Mouse (Mus musculus): ENCODE measurements at regions not wholly inside any gene's neighbourhood (a gene's known extent, or its start where the extent isn't known, plus 50 kb on each side); places are given as distances from the start of the nearest gene placed in this dataset.

- H3K4me3 ChIP-seq (ENCODE audit: insufficient read depth, low read depth, low read length) = no peak overlapping the region
- DNase-seq (ENCODE audit: extremely low read depth, low read depth, low spot score) = peak; percentile 85
- WGBS = 30% methylated on average over 3 of the region's 3 CpGs
These were observed 200.4 kb downstream of the Gm15262 start for GRCm38 (mm10) chrX:161487691-161488090.

GRCm38 (mm10) chrX:161511341-161511740, 205.5 kb upstream of the Rai2 start:
- no peak overlapping the region for H3K4me3 ChIP-seq (ENCODE audit: insufficient read depth, low read depth, low read length)
- no peak overlapping the region for H3K9ac ChIP-seq (ENCODE audit: low read depth, low read length)
- H3K27ac ChIP-seq (replicated peaks; ENCODE audit: insufficient read depth, low read depth, low read length) = no peak overlapping the region
- no peaks in the 10 kb centered on the region for H3K4me1 ChIP-seq (ENCODE audit: control insufficient read depth, insufficient read depth, low read length)
- H3K27me3 ChIP-seq (ENCODE audit: control insufficient read depth, insufficient read depth, low read length) = no peaks in the 10 kb centered on the region
- no peak for TF ChIP-seq POLR2A (IDR thresholded peaks at IDR 0.05; ENCODE audit: extremely low read depth, insufficient read depth, low read length)
- TF ChIP-seq CTCF (IDR thresholded peaks at IDR 0.05; ENCODE audit: low read depth, low read length) = no peak
- DNase-seq (ENCODE audit: extremely low read depth, low read depth, low spot score) = no peak
- 64% methylated on average over 1 of the region's 1 CpGs for WGBS
- no peaks in the 10 kb centered on the region for H3K79me2 ChIP-seq (ENCODE audit: control insufficient read depth, insufficient read depth, low read length)
- no peaks in the 10 kb centered on the region for H3K36me3 ChIP-seq (ENCODE audit: control insufficient read depth, insufficient read depth, low read length)

More at GRCm38 (mm10) chrX:161487691-161488090, 200.4 kb downstream of the Gm15262 start:
- H3K27ac ChIP-seq (replicated peaks; ENCODE audit: insufficient read depth, low read depth, low read length) = no peak overlapping the region
- no peak for TF ChIP-seq CTCF (IDR thresholded peaks at IDR 0.05; ENCODE audit: low read depth, low read length)
- TF ChIP-seq POLR2A (IDR thresholded peaks at IDR 0.05; ENCODE audit: extremely low read depth, insufficient read depth, low read length) = no peak
- H3K79me2 ChIP-seq (ENCODE audit: control insufficient read depth, insufficient read depth, low read length) = no peaks in the 10 kb centered on the region
- H3K27me3 ChIP-seq (ENCODE audit: control insufficient read depth, insufficient read depth, low read length) = no peaks in the 10 kb centered on the region
- no peaks in the 10 kb centered on the region for H3K36me3 ChIP-seq (ENCODE audit: control insufficient read depth, insufficient read depth, low read length)
- H3K9ac ChIP-seq (ENCODE audit: low read depth, low read length) = no peak overlapping the region
- no peaks in the 10 kb centered on the region for H3K4me1 ChIP-seq (ENCODE audit: control insufficient read depth, insufficient read depth, low read length)

- TF ChIP-seq POLR2A (IDR thresholded peaks at IDR 0.05; ENCODE audit: extremely low read depth, insufficient read depth, low read length) = no peak
- no peak for TF ChIP-seq CTCF (IDR thresholded peaks at IDR 0.05; ENCODE audit: low read depth, low read length)
- Histone ChIP-seq H3K27ac (replicated peaks; ENCODE audit: insufficient read depth, low read depth, low read length) (no peak overlapping the region), H3K79me2 (ENCODE audit: control insufficient read depth, insufficient read depth, low read length) (no peaks in the 10 kb centered on the region), H3K36me3 (ENCODE audit: control insufficient read depth, insufficient read depth, low read length) (no peaks in the 10 kb centered on the region), H3K4me1 (ENCODE audit: control insufficient read depth, insufficient read depth, low read length) (no peaks in the 10 kb centered on the region), H3K9ac (ENCODE audit: low read depth, low read length) (no peak overlapping the region), H3K27me3 (ENCODE audit: control insufficient read depth, insufficient read depth, low read length) (no peaks in the 10 kb centered on the region), H3K4me3 (ENCODE audit: insufficient read depth, low read depth, low read length) (no peak overlapping the region)
- 76% methylated on average over 3 of the region's 3 CpGs for WGBS
- no peak for DNase-seq (ENCODE audit: extremely low read depth, low read depth, low spot score)
These were observed 193.2 kb upstream of the Rai2 start for GRCm38 (mm10) chrX:161523432-161524256.

DNA sequence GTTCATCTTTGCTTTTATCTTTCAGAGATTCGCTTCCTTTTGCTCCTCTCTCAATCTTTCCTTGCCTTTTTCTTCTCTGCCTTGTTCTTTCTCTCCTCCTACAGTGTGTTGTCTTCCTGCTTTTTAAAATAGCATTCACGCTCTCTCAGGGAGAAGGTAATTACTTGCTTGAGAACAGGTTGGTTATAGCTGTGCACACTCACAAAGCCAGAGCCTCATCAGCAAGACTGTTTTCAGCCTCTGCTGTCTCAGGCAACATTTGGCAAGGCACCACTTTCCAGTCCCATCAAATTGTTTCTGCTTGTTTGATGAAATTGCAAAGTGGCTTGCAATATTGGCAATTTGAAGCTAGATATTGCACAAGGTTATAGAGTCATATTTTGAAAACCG, 192.6 kb upstream of the Rai2 start:
- H3K27me3 ChIP-seq (ENCODE audit: control insufficient read depth, insufficient read depth, low read length) = no peaks in the 10 kb centered on the region

DNA sequence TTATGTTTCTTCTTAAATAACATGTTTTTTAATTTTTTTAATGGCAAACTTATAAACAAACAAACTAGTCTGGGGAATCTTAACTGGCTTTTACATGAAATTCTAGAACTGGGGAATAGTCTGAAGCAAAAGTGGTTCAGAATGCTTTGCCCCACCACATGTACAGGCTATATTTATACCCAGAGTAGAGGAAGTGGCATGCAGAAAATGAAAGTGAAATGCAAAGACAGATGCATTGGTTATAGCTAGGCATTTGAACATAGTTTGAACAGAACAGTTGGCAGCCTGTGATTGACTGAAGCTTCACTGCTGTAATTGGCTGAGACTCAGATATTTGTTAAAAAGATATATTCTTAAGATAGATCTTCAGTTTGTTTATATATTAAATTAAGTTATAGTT, 179.6 kb upstream of the Rai2 start:
- H3K36me3 ChIP-seq (ENCODE audit: control insufficient read depth, insufficient read depth, low read length) = no peaks in the 10 kb centered on the region

More for the DNA sequence above, 192.6 kb upstream of the Rai2 start:
- no peak for DNase-seq (ENCODE audit: extremely low read depth, low read depth, low spot score)
- 73% methylated on average over 3 of the region's 3 CpGs for WGBS
- Histone ChIP-seq H3K9ac (ENCODE audit: low read depth, low read length) (no peak overlapping the region), H3K4me3 (ENCODE audit: insufficient read depth, low read depth, low read length) (no peak overlapping the region), H3K79me2 (ENCODE audit: control insufficient read depth, insufficient read depth, low read length) (no peaks in the 10 kb centered on the region), H3K4me1 (ENCODE audit: control insufficient read depth, insufficient read depth, low read length) (no peaks in the 10 kb centered on the region), H3K36me3 (ENCODE audit: control insufficient read depth, insufficient read depth, low read length) (no peaks in the 10 kb centered on the region), H3K27ac (replicated peaks; ENCODE audit: insufficient read depth, low read depth, low read length) (no peak overlapping the region)
- TF ChIP-seq POLR2A (IDR thresholded peaks at IDR 0.05; ENCODE audit: extremely low read depth, insufficient read depth, low read length) (no peak), CTCF (IDR thresholded peaks at IDR 0.05; ENCODE audit: low read depth, low read length) (no peak)

DNA sequence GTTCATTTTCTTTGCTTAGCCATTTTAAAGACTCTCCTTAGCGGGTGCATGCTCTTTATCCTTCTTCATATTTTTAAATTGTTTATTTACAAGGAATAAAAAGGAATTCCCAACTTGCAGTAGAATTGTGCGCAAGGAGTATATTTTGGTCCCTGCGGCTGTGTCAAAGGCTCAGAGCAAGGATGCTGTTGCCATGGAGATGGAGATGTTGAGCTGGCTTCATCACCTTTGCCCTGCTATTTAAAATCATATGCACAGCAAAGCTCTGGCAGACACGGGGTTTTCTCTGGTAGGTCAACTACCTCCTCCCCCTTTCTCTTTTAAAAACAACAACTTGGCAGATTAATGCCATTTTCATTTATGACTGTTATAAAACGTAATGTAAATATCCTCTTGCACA, 160.0 kb upstream of the Rai2 start:
- TF ChIP-seq POLR2A (IDR thresholded peaks at IDR 0.05; ENCODE audit: extremely low read depth, insufficient read depth, low read length) = no peak
- TF ChIP-seq CTCF (IDR thresholded peaks at IDR 0.05; ENCODE audit: low read depth, low read length) = no peak
- Histone ChIP-seq H3K27me3 (ENCODE audit: control insufficient read depth, insufficient read depth, low read length) (no peaks in the 10 kb centered on the region), H3K79me2 (ENCODE audit: control insufficient read depth, insufficient read depth, low read length) (no peaks in the 10 kb centered on the region), H3K27ac (replicated peaks; ENCODE audit: insufficient read depth, low read depth, low read length) (no peak overlapping the region), H3K4me3 (ENCODE audit: insufficient read depth, low read depth, low read length) (no peak overlapping the region), H3K4me1 (ENCODE audit: control insufficient read depth, insufficient read depth, low read length) (no peaks in the 10 kb centered on the region), H3K9ac (ENCODE audit: low read depth, low read length) (no peak overlapping the region), H3K36me3 (ENCODE audit: control insufficient read depth, insufficient read depth, low read length) (no peaks in the 10 kb centered on the region)
- WGBS = 67% methylated on average over 5 of the region's 5 CpGs
- no peak for DNase-seq (ENCODE audit: extremely low read depth, low read depth, low spot score)

More for the DNA sequence above, 179.6 kb upstream of the Rai2 start:
- Histone ChIP-seq H3K27ac (replicated peaks; ENCODE audit: insufficient read depth, low read depth, low read length) (no peak overlapping the region), H3K4me3 (ENCODE audit: insufficient read depth, low read depth, low read length) (no peak overlapping the region), H3K4me1 (ENCODE audit: control insufficient read depth, insufficient read depth, low read length) (no peaks in the 10 kb centered on the region), H3K9ac (ENCODE audit: low read depth, low read length) (no peak overlapping the region), H3K79me2 (ENCODE audit: control insufficient read depth, insufficient read depth, low read length) (no peaks in the 10 kb centered on the region), H3K27me3 (ENCODE audit: control insufficient read depth, insufficient read depth, low read length) (no peaks in the 10 kb centered on the region)
- TF ChIP-seq POLR2A (IDR thresholded peaks at IDR 0.05; ENCODE audit: extremely low read depth, insufficient read depth, low read length) = no peak
- TF ChIP-seq CTCF (IDR thresholded peaks at IDR 0.05; ENCODE audit: low read depth, low read length) = no peak
- DNase-seq (ENCODE audit: extremely low read depth, low read depth, low spot score) = no peak
